Mouse (Mus musculus) testis, adult 2 months (tissue): ENCODE measurements at regions not wholly inside any gene's neighbourhood (a gene's known extent, or its start where the extent isn't known, plus 50 kb on each side); places are given as distances from the start of the nearest gene placed in this dataset.

Experiments used
- CTCF ChIP-seq: fragments of 200-500 bp; IDR thresholded peaks from 2 replicates; pipeline ENCODE4 v1.5.1; 2012; ENCODE audit warnings: low read depth, mild to moderate bottlenecking, inconsistent platforms, low read length, moderate library complexity; ENCODE audit not compliant: control insufficient read depth, insufficient read depth, insufficient replicate concordance
- POLR2A ChIP-seq: fragments of 200-500 bp; IDR thresholded peaks from 2 replicates; pipeline ENCODE4 v1.6.1; 2012; ENCODE audit warnings: low read depth, mild to moderate bottlenecking, inconsistent platforms, low read length, moderate library complexity; ENCODE audit not compliant: control insufficient read depth

DNA sequence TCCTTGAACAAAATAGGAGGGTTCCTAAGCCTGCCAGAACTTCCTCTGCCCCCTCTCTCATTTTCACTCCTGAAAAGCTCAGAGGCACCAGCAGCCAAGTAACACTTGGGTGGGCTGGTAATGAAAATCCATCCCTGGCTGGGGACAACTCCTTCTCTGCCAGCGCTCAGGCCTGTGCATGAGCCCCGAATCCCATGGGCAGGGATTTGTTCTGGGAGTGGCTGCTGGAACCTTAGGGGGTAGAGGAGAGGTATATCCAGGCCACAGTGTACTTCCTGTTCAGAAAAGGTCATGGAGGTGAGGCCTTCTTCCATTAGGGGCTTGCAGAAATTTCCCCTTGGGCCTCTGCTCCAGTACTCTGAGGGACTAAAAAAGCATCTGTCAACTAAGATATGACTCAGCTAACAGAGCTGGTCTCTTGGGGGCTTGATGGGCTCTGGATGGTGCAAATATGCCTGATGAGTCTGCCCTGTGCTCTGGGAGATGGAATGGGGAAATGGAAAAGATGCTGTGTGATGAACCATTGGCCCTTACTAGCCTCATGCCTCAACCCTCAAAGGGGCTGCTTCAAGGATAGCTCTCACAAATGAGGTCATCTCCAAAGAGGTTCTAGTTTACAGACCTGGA, 284.2 kb upstream of the Gm21798 start:
- TF ChIP-seq CTCF, result no peak
- no peak for TF ChIP-seq POLR2A
